Mouse (Mus musculus): Measurements from ENCODE around the gene Sesn3.
A peak's percentile ranks its signal among the peaks of the same experiment; 100 is the strongest.
"Not testable (repeated sequence)": the region's sequence is repeated elsewhere in the genome, so short reads cannot be mapped to it uniquely, and the experiment has no call there.

The Sesn3 gene

DNA sequence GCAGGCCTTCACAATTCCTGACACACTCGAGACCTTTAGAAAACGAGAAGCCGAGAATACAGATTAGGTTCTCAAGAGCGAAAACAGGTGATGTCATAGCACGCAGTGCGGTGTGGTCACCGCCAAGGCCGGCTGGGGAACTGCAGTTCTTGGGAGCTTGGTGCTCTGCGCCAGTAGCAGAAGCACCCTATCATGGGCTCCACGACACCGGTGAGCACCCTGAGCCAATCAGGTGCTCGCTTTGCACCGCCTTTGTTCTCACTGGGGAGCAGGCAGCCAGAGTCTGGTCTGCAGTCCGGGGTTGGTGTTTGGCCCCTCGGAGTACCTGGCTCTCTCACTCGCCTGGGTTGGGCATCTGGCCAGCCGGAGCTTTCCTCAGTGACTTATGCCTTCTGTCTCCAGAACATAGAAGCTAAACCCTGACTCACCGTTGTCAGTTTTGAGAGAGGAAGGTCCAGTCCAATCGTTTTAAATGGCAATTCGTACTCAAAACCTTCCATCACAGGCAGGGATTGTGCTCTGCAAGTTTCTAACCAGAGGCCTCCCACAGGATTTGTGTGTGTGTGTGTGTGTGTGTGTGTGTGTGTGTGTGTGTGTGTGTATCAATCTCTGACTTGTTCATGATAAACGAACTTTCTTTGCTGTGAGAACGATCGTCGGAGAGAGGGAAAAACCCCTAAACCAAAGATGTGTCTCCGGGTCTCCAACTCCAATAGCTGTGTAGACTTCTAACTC is at the start of gene Sesn3:
Sesn3 (plus strand) TSS at position 82 of the 735 bp plus-strand sequence.
- DNase-seq: peak; percentile 82

- DNase-seq: not testable (repeated sequence)
Observed at GRCm38 (mm10) chr9:14227086-14227485, 47.8 kb upstream of the Sesn3 start.

DNA sequence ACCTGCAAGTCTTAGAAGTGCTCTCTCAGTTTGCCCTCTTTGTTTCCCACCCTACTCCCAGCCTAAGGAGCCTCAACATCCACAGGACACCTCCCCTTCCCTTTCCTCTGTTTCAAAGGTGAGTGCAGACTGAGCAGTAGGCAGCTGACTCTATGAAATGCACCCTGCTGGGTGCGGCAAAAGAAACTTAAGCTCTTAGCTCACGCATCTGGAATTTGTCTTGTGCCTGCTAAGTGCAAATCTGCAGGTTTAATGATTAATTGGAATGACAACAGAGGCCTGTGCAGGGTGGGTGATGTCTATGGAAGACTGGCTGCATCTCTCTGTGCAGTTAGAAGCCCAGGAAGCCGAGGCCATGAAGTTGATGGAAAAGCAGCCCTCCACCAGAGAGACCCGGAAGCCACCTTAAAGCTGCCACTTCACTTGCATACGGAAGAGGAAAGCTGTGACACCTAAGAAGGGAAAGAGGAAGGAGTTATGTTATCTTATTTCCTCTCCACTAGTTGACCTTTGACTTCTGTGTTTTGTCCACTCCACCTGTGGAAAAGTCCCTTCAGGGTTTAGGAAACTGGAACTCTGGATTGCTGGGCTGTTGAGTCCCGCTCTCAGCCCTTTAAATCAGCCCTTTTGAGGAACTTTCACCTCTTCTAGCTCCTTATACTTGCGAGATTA is 41.0 kb upstream of the Sesn3 start:
- peak; percentile 15 for DNase-seq

DNA sequence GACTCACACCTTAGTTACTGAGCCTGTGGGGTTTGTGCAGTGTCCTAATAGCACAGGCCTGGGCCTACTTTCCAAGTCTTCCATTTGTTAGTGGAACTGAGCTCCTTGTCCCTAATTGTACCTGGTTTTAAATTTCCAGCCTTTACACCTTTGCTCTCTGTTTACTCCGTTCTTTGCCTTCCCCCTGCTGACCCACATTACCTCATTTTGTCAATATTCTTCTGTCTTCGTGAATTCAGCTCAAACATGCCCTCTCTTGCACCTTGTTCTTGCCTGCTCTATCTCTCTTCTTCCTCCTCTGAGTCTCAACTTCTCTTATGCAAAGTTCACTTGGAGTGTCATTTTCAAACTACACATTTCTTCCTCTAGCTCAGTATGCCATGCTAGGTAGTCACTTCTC is 39.6 kb upstream of the Sesn3 start:
- DNase-seq: no peak

DNA sequence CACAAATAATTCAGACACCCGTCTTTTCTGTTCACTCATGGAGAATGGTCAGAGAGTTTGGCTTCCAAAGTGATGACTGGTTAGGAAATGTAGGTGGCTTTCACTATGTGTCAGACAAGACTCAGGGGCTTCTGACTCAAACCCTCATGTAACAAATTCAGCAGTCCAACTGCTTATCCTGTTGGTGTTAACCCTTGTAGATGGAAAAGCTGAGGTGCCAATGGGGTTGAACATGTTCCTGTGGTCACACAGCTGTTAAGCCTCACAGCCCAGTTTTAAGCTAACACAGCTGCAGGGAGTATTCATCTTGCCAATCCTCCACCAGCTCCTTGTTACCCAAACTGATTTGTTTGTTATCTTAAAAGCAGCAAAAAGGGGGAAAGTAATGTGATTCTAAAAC is 33.9 kb upstream of the Sesn3 start:
- not testable (repeated sequence) for DNase-seq

DNA sequence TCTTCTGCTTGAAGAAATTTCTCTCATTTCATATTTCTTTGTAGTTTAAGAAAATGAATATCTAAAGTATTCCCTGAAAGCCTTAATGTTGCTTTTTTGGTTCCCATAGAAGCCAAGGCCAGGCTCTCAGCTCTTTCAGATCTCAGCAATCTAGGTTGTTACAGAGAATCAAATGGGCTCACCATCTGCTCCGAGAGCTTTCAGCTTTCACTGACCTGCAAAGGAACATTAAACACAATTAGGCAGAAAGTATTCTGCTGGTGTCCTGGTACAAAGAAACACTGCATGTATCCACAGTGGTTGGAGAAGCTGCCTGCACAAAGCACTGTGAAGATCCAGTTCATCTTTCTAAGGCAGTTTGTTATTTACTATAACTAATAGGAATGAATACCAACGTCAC is 32.6 kb upstream of the Sesn3 start:
- no peak for DNase-seq

DNA sequence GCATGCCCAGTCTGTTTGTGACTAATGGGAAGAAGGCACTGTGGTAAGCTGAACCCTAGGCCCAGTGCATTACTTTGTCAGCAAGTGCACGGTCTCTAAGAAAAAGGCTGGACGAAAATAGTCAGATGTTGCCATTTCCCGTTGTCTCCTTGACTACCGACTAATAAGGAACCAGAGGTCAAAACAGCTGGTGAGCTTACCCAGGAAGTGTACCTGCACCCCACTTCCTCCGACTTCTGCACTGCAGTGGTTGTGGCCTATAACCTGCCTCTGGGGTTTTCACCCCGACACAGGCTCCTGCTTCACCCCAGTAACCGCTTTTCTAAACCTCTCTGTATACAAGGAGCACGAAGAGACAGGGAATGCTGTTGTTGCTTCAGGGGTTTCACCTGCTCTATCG is 30.3 kb upstream of the Sesn3 start:
- no peak for DNase-seq

GRCm38 (mm10) chr9:14245013-14245586 is 29.8 kb upstream of the Sesn3 start:
- DNase-seq: no peak

GRCm38 (mm10) chr9:14246016-14246799 is 28.7 kb upstream of the Sesn3 start:
- peak; percentile 79 for DNase-seq

DNA sequence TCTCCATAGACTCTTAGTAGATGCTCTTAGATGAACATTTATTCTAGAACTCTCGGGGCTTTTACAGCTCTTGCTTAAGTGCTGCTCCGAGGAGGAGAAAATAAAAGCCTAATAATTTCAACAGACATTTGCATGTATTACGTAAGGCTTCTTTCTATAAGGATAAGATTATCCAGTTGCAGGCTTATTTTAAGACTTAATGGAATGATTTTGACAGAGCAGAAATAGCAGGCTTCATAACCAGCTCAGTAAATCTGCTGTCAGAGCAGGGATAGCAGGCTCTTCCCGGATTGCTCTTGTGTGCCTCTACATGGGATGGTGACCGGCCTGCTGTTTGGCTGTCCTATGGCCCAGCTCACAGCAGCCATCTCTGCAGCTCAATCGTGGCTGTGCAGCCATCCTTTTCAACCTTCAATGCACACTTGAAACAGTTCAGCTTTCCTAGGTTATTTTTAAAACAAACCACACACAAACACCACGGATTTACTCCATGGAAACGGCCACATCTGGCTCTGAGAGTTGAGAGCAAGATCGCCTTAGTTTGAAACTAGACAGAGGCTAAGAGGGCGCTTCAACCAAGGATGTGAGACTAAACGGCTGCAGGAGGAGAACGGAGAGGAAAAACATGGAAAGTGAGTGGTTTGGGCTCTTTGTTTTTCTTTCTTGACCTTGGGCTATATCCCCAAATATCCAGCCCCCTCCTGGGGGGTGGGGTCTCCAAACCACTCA is 27.2 kb upstream of the Sesn3 start:
- DNase-seq: no peak

DNA sequence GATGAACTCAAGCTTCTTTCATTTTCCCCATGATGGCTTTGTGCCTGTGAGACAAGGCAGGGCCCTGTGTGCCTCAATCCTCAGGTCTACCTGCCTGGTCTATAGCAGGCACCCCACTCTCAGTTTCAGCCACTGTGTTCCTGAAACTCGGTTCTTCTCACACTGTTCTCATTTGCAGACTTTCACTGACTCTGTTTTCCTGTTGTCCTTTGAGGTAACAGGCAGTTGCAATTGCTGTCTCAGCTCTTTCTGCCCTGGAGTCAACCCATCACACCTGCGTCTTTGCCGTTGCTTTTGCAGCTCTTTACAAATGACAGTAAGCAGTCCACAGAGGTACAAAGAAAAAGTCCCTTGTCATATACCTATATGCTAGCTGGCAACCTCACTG is 26.7 kb upstream of the Sesn3 start:
- no peak for DNase-seq

GRCm38 (mm10) chr9:14261150-14261549 is 13.7 kb upstream of the Sesn3 start:
- no peak for DNase-seq

DNA sequence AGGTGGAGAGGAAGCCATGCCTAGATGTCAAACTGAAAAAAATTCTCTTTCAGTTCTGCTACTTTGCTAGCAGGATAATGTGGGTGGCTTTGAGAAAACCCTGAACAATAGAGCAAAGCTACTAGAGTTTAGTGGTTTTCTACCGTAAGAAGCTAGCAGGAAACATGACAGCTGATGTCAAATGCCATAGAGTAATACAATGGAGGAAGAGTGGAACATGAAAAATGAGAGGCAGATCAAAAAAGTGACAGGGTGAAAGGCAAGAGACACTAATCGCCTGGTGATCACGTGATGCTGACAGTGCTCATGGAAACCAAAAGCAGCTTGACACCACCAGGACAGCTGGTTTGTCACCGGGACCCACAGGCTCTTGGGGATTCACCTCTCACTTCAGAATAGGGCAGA is 12.3 kb upstream of the Sesn3 start:
- DNase-seq: no peak

GRCm38 (mm10) chr9:14266470-14266869 is 8.4 kb upstream of the Sesn3 start:
- DNase-seq: no peak

GRCm38 (mm10) chr9:14268578-14268977 is 6.3 kb upstream of the Sesn3 start:
- no peak for DNase-seq

DNA sequence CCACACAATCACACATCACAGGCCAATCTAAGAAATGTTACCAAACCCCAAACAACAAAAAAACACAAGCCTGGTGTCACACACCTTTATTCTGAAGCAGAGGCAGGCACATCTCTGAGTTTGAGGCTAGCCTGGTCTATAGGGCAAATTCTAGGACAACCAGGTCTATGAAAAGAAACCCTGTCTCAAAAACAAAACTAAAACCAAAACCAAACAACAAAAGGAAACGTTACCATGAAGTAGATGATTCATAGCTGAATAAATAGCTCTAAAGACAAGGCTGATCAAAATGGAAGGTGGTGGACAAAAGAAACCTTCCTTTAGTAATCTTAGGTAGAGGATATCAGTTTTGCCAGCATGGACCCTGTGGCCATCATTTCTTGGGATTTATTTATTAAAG is 1.9 kb upstream of the Sesn3 start:
- DNase-seq: no peak

DNA sequence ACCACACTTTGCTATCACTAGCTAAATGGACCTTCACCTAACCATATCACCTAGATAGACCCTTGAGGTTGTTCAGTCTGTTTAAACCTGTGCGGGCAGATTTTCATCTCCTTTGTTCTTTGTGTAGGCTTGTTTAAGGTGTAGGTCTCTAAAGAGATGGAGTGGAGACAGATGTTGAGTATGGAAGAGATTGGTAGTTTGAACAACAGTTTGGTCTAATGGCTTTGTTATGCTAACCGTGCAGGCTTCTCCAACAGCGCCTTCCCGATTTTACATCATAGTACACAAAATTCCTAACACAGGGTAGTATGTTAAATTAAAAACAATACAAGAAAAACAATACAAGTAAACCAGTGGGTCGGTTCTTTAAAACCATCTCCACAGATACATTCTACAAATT is 281 bp upstream of the Sesn3 start:
- DNase-seq: no peak

- peak; percentile 99 for DNase-seq
Observed at GRCm38 (mm10) chr9:14275792-14276480, 1.1 kb downstream of the Sesn3 start.

GRCm38 (mm10) chr9:14276481-14277287 is 1.8 kb downstream of the Sesn3 start:
- DNase-seq: peak; percentile 69

DNA sequence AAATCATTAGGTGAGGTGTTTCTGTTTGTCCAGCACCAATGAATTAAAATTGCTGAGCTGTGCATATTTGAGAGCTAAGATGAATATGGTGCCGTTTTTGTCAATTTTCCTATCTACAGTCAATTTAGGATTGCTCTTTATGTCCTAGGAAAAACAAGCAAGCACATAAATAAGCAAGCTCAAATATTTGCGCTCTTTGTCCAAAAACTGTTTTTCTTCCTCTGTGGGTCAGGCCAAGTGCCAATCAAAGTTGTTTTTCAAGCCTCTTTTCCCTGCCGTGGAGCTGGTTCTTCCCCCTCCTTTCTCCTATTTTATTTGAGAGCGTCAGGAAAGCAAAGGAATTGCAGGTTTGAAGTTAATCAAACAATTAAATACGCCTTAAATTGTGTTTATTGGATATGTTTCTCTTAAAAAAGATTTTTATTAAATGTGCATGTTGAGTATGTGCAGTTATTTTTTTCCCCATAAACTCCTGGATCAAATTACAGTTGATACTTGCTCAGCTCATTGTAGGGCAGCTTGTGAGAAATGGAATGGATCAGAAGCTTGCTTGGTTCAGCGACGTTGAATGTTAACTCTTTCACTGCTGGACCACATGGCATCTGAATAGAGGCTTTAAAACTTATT is 2.6 kb downstream of the Sesn3 start:
- peak; percentile 18 for DNase-seq

GRCm38 (mm10) chr9:14280696-14281095 is 5.8 kb downstream of the Sesn3 start:
- no peak for DNase-seq
